Mouse (Mus musculus) thymus, adult 2 months (tissue): ENCODE measurements at regions not wholly inside any gene's neighbourhood (a gene's known extent, or its start where the extent isn't known, plus 50 kb on each side); places are given as distances from the start of the nearest gene placed in this dataset.

Experiments
- CTCF ChIP-seq: fragments of 200-500 bp; IDR thresholded peaks from 2 replicates; pipeline ENCODE4 v1.5.1; 2012; ENCODE audit warnings: mild to moderate bottlenecking, control low read depth, low read length, moderate library complexity, borderline replicate concordance; ENCODE audit not compliant: control insufficient read depth, poor library complexity, insufficient read depth; ENCODE audit errors: extremely low read depth
- POLR2A ChIP-seq: fragments of 200-500 bp; IDR thresholded peaks from 2 replicates; pipeline ENCODE4 v1.6.1; 2012; ENCODE audit warnings: mild to moderate bottlenecking, low read length, control low read depth, moderate library complexity; ENCODE audit not compliant: control insufficient read depth, poor library complexity, insufficient read depth; ENCODE audit errors: extremely low read depth

DNA sequence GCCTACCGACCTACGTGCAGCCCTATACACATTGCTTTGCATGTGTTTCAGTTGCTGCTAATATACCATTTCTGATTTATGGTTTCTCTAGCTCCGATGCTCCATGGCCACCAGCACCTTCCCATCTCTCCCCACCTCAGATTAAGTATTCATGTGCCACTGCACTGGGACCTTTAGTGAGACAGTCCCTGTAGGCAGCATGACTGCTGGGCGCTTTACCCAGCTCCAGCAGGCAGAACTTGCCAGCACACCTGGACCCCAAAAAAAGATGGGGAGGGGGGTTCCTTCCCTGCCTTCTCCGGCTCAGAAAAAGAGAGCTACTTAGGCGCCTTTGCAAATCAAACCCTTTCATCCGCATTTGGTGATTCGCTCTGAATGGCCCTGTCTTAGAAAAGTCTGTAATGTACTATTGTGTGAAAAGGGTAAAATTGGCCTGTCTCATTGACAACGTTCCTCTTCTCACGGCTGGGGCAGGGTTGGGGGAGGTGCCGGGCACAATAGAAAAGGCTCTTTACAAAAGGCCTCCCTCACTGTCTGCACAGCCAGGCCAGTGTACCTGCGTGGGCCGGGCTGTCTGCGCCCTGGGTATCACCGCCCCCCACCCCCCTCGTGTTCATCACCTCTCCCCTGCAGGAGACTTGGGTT, 89.6 kb upstream of the Id4 start:
- TF ChIP-seq CTCF (no peak), POLR2A (no peak)
